Mouse (Mus musculus) inflammation-experienced regulatory T-cells (primary cell): ENCODE results near the gene Gm3072. TPM values are rescaled to one million over a fixed set of nuclear protein-coding genes. Genes with fewer than 3 reads are reported as not detected.

Experiments
- polyA plus RNA-seq, 2 experiments: library from polyadenylated mRNA; unstranded; fragments of 100-300 nt; shearing (Covaris generic); gene quantifications; one replicate each; pipeline ENCODE4 v1.2.1; 2017

The Gm3072 gene
- polyA plus RNA-seq: under 1 TPM in 1 of 2 experiments, not detected in 1; 0.17 TPM

DNA sequence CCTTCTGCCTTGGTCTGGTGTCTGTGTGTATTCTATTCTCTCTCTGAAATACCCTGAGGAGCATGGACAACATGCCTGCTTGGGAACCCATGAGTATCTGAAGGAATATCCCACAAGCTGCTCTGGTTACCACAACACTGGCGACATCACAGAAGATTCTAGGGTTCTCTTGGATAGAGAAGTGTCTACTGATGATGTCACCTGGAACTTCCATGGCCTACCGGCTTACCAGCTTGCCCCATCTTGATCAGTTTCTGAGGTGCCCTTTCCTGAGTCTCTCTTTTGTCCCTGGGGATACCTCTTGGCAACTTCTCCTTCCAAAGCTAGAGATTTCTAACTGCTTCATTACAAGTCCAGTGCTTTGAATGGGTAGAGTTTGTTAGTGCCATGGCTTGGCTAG, at the start of gene Gm3072:
Gene Gm3072 (minus strand): TSS at position 101 of the 400 bp plus-strand sequence.

DNA sequence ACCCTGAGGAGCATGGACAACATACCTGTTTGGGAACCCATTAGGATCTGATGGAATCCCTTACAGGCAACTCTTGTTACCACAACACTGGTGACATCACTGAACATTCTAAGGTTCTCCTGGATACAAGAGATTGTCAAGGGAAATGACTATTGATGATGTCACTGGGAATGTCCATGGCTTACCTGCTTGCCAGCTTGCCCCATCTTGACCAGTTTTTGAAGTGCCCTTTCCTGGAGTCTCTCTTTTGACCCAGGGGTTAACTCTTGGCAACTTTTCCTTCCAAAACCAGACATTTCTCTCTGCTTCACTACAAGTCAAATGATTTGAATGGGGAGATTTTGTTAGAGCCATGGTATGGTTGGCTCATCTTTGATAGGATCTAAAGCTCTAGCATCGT, 22.0 kb upstream of the Gm3072 start, which contains the start of gene Gm3676:
Gene Gm3676 (minus strand): TSS at position 101 of the 400 bp plus-strand sequence.

DNA sequence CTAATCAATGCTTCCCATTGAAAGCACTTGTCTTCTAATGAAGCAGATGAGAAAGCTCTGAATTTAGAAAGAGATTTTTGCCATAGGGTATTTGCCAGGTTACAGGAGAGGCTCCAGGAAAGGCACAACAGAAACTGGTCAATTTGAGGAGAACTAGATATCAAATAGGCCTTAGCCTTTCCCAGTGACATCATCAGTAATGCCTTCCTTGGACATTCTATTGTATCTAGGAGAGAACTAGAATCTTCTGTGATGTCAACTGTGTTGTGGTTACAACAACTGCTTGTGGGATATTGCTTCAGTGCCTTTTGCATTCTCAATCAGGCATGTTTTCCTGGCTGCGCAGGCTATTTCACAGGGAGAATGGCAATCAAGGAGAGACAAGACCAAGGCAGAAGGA, 51.5 kb downstream of the Gm3072 start, which contains the start of gene 1700049E17Rik2:
Gene 1700049E17Rik2 (plus strand): TSS at position 301 of the 400 bp plus-strand sequence.

Other genes with a start within 250 kb of the Gm3072 start
- under 1 TPM in 1 of 2 experiments, not detected in 1; 0.84 TPM for gene Gm7945, start 238.2 kb downstream of the Gm3072 start, polyA plus RNA-seq
- not detected for gene Gm6482, start 216.3 kb downstream of the Gm3072 start, polyA plus RNA-seq
- under 1 TPM in 1 of 2 experiments, not detected in 1; 0.45 TPM for gene Gm7954, start 171.1 kb downstream of the Gm3072 start, polyA plus RNA-seq
- gene Gm3486, start 135.1 kb downstream of the Gm3072 start, polyA plus RNA-seq: not detected
- gene Gm7970, start 69.0 kb downstream of the Gm3072 start, polyA plus RNA-seq: not detected
- not detected for gene 1700049E17Rik2, start 51.4 kb downstream of the Gm3072 start, polyA plus RNA-seq
- gene Gm3676, start 21.9 kb upstream of the Gm3072 start, polyA plus RNA-seq: not detected
- under 1 TPM in 1 of 2 experiments, not detected in 1; 0.40 TPM for gene Gm8068, start 77.3 kb upstream of the Gm3072 start, polyA plus RNA-seq
- gene Gm7929, start 126.0 kb upstream of the Gm3072 start, polyA plus RNA-seq: not detected
- gene Gm47189, start 147.8 kb upstream of the Gm3072 start, polyA plus RNA-seq: not detected